Mouse (Mus musculus): ENCODE data around the gene Lrch1.
A peak's percentile ranks its signal among the peaks of the same experiment; 100 is the strongest.

Gene Lrch1

GRCm38 (mm10) chr14:74852965-74853758, 94.5 kb downstream of the Lrch1 start:
- peak; percentile 66 for DNase-seq (ENCODE audit: low read depth, low spot score)

DNA sequence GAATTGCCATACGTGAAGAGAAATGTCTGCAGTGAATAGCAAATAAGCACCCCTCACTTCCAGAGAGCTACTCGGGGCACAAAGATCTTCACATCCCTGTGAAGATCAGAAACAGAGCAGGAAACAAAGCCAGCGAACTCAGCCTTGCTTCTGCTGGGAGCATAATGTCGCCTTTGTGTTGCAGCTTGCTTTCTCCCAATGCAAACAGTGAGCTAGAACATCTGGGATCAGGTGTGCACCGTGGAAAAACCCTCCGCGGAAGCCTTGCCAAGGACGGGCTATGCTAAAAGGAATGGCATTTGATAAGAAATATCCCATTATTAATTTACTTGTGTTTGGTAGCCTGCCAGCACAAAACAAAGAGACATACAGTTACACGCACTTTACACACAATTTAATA, 95.8 kb downstream of the Lrch1 start:
- DNase-seq (ENCODE audit: low read depth, low spot score), result no peak

- peak; percentile 45 for DNase-seq (ENCODE audit: low read depth, low spot score)
Measured at GRCm38 (mm10) chr14:74849020-74849419, 98.7 kb downstream of the Lrch1 start.

DNA sequence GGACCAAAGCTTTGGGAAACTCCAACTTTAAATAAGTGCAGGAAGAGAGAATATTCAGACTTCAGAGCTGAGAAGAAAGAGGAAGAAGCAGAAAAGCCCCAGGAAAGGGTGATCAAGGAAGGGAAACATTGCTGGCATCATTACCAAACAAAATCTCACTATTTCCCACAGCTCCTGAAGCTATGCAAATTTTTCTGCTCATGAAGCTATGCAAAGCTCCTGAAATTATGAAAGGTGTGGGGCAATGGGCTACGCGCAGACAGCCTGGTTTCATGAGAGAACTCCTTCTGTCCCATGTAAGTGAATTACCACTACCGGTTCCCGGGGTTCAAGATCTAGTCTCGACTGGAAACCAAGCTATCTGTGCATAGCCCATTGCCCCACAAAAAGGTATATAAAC, 99.5 kb downstream of the Lrch1 start:
- no peak for DNase-seq (ENCODE audit: low read depth, low spot score)

DNA sequence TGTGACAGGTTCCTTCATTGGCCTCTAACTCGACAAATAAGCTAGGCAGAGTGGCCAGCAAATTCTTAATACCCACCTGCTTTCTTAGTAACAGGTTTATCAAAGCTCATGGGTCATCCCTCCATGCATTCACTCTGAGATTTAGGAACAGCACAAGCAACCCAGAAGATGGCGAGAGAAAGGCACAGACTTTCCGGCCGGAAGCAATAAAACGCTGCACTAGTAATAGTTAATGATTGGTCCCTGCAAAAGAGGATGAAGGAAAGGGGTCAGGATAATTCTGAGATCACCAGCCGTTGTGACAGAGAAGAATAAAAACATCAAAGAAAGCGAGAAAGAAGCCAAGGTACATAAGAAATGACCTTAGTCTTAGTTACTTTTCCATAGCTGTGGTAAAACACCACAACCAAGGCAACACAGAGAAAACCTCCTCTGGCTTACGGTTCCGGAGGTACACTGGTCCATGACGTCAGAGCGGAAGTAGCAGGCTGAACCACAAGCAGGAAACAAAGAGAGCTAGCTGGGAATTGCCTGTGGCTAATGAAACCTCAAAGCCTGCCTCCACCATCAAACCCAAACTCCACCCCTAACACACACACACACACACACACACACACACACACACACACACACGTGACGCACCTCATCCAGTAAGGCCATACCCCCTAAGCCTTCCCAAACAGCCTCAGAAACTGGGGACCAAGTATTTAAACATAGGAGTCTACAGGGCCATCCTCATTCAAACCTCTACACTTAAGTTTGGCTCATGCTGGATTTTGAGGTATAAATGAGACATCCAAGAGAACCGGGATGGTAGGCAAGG, 100.2 kb downstream of the Lrch1 start:
- DNase-seq (ENCODE audit: low read depth, low spot score), result no peak

DNA sequence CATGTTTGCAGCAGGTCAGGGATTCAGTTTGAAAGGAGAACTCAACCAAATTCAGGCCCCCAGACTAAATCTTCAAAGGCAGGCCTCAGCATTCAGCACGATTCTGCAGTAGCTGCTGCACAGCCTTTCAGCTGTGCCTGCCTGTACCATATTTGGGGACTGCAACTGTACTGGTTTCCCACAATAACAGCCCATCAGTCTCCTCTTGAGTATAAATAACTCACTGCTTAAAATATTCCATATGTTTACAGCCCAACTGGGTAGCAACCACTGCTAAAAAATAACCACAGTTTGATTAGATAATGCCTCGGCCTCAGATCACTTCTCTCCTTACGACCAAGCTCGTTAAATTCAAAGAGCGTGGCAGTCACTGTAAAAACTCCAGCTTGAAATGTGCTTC, 101.0 kb downstream of the Lrch1 start:
- DNase-seq (ENCODE audit: low read depth, low spot score), result no peak

- DNase-seq (ENCODE audit: low read depth, low spot score), result no peak
Measured at GRCm38 (mm10) chr14:74845661-74846274, 101.9 kb downstream of the Lrch1 start.

- DNase-seq (ENCODE audit: low read depth, low spot score), result no peak
Measured at GRCm38 (mm10) chr14:74841708-74842107, 106.0 kb downstream of the Lrch1 start.

DNA sequence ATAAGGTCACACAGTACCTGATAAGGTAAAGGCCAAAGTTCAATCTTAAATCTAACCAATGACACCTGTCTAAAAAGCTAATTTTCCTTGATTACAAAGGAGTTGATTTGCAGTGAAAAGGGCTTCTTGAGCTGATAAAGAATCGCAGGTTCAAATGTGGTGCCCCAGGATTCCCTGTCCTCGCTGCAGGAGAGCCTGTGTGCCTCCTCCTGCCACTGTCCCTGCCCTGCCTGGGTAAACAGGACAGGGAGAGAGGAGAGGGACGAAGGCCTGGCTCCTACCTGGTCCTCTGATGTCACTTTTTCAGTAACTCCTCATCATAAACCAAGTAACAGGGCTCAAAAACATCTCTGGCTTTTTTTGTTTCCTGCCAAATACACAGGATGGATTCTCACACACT, 106.4 kb downstream of the Lrch1 start:
- no peak for DNase-seq (ENCODE audit: low read depth, low spot score)

GRCm38 (mm10) chr14:74840820-74841219, 106.9 kb downstream of the Lrch1 start:
- no peak for DNase-seq (ENCODE audit: low read depth, low spot score)

- peak; percentile 73 for DNase-seq (ENCODE audit: low read depth, low spot score)
Measured at GRCm38 (mm10) chr14:74840328-74840727, 107.3 kb downstream of the Lrch1 start.

GRCm38 (mm10) chr14:74838816-74839215, 108.9 kb downstream of the Lrch1 start:
- DNase-seq (ENCODE audit: low read depth, low spot score), result no peak

GRCm38 (mm10) chr14:74835010-74835409, 112.7 kb downstream of the Lrch1 start:
- DNase-seq (ENCODE audit: low read depth, low spot score), result no peak

GRCm38 (mm10) chr14:74834215-74834614, 113.5 kb downstream of the Lrch1 start:
- no peak for DNase-seq (ENCODE audit: low read depth, low spot score)

DNA sequence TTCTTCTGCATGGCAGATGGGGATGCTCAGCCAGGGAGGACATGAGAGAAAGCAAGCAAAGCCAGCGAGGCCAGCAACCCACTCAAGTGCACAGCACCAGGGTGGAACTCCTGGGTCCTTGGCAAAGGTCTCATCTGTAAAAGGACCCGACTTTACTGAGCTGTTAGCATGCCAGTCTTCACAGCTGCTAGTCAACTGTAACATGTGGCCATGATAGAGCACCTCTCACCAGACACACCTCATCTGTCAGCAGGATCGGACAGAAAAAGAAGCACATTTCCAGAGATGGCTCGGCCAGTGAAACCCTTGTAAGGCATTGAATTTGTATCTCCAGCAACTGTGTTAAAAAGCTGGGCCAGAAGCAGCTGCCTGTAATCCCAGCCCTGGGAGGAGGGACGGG, 116.0 kb downstream of the Lrch1 start:
- DNase-seq (ENCODE audit: low read depth, low spot score), result no peak

- no peak for DNase-seq (ENCODE audit: low read depth, low spot score)
Measured at GRCm38 (mm10) chr14:74831050-74831449, 116.6 kb downstream of the Lrch1 start.

DNA sequence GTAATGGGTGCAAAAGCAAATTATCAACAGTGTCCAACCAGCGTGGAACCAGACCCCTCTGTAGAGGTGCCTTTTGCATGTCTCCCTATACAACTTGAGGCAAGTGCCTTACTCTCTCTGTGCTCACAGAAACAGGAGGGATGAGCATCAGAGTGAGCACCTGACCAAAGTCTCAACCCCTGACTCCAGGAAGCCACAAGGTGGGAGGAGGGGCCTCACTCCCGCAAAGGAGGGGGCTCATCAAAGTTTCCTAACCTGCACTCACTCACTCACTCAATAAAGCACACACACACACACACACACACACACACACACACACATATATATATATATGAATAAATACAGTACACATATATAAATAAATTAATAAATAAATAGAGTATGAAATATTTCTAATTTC, 117.1 kb downstream of the Lrch1 start:
- no peak for DNase-seq (ENCODE audit: low read depth, low spot score)

DNA sequence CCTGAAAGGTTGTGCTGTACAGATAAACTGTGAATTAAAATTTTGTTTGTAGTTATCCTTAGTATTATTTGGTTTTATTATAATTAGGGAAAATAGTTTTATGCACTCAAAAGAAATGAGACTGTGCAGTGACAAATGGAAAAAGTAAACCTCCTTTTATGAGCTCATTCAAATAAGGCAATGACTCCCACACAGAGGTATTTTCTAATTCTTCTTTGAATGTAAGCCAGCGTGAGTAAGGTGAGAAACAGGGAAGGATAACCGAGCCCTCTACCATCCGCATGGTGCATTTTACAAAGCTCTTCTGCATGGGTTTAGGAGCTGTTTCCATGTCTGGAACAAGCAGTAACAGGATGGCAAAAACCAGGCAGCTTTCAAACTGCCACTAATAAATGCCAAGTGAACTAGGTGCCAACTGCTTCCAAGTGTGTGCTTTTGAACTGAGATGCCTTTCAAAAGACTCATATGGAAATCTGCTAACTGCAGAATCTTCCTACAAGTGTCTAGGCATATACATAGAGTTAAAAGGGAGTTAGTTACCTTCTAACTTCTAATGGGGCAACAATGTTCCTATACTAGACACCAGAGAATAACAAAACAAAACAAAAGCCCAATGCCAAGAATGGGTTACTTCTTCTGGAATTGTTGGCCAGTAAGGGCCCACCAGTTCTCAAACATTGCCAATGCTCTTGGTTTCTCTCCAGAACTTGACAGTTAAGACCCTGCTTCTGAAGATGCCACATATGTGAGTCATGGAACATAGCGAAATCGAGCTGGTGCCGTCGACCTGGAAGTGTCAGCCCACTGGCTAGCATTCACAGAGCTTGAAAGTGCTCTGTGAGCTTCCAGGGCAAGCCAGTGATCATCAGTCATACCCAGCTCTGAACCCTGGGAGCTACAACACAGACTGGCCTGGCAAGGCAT, 124.7 kb downstream of the Lrch1 start:
- DNase-seq (ENCODE audit: low read depth, low spot score), result peak; percentile 43

- no peak for DNase-seq (ENCODE audit: low read depth, low spot score)
Measured at GRCm38 (mm10) chr14:74822048-74822447, 125.6 kb downstream of the Lrch1 start.

DNA sequence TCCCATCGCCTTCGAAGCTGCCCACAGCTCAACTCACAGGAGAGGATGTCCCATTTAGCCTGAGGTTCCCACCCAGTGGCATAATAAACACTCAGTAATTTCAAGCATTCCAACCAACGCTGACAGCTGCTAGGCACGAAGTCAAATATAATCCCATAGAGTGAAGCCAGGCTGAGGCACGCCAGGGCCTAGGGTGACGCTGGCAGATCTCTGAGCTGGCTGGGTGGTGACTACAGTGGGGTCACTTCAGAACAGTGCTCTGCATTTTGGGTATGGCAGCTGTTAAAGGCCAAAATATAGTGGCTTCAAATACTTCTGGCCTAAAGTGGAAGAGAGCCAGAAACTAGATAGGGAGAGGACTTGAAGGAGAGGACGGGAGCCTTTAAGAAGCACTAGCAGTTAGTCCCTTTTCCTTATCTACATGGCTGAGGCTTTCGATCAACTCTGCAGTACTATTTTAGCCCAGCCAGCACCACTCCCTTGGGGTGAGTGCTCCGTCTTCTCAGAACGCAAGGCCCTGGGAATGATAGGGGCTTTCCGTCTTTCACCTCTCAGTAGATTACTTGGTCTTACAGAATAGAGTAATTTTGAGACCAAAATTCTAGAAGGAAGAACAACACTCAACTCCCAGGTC, 127.4 kb downstream of the Lrch1 start:
- DNase-seq (ENCODE audit: low read depth, low spot score), result no peak

- no peak for DNase-seq (ENCODE audit: low read depth, low spot score)
Measured at GRCm38 (mm10) chr14:74816705-74817104, 131.0 kb downstream of the Lrch1 start.
